Mouse (Mus musculus) spleen, adult 2 months (tissue): ENCODE data around the gene AC124502.3. TPM values are rescaled to one million over a fixed set of nuclear protein-coding genes. Genes with fewer than 3 reads are reported as not detected.

ENCODE experiments used
- DNase-seq, 2 experiments: peaks; one replicate each; pipeline versions ENCODE4 v3.0.0 to v3.0.0-alpha.2; 2012 to 2021; ENCODE audit warnings: low spot score in 2 of 2, low read depth in 1 of 2
- H3K27ac ChIP-seq: fragments of 200-500 bp; 2 replicates; pipeline ENCODE4 v1.5.1; 2012; ENCODE audit warnings: low read length, inconsistent platforms; ENCODE audit not compliant: insufficient read depth
- H3K27me3 ChIP-seq: fragments of 200-500 bp; 2 replicates; pipeline ENCODE4 v1.6.1; 2012; ENCODE audit warnings: mild to moderate bottlenecking, moderate library complexity, low read length, inconsistent platforms; ENCODE audit not compliant: control insufficient read depth, insufficient read depth
- H3K36me3 ChIP-seq: fragments of 200-500 bp; 2 replicates; pipeline ENCODE4 v1.6.1; 2012; ENCODE audit warnings: mild to moderate bottlenecking, low read length, inconsistent platforms; ENCODE audit not compliant: control insufficient read depth, insufficient read depth
- H3K4me1 ChIP-seq: fragments of 200-500 bp; 2 replicates; pipeline ENCODE4 v1.6.1; 2011; ENCODE audit warnings: inconsistent platforms; ENCODE audit not compliant: control insufficient read depth, insufficient read depth, insufficient read length
- H3K4me3 ChIP-seq: fragments of 200-500 bp; 2 replicates; pipeline ENCODE4 v1.5.1; 2011; ENCODE audit warnings: mild to moderate bottlenecking, inconsistent platforms; ENCODE audit not compliant: insufficient read depth, insufficient read length; ENCODE audit errors: extremely low read depth
- CTCF ChIP-seq: fragments of 200-500 bp; IDR thresholded peaks from 2 replicates; pipeline ENCODE4 v1.5.1; 2011; ENCODE audit warnings: mild to moderate bottlenecking, inconsistent platforms; ENCODE audit not compliant: insufficient read depth, insufficient read length, insufficient replicate concordance; ENCODE audit errors: extremely low read depth
- POLR2A ChIP-seq: fragments of 200-500 bp; IDR thresholded peaks from 2 replicates; pipeline ENCODE4 v1.6.1; 2011; ENCODE audit warnings: low read depth, low read length, inconsistent platforms
- WGBS: fragments of 180-500 bp; shearing (Covaris S2); methylation state at CpG from one replicate; pipeline ENCODE4 v1.1.7; 2018; 5-methylcytosine and 5-hydroxymethylcytosine counted together
- polyA plus RNA-seq: library from polyadenylated mRNA; depleted of rRNA; stranded (reverse); fragments of >200 nt; gene quantifications from 2 replicates; pipeline ENCODE4 v1.2.3, GENCODE M21; 2012; rRNA removed

AC124502.3 gene
- 0.36 and 0.79 TPM in 2 replicates for polyA plus RNA-seq

DNA sequence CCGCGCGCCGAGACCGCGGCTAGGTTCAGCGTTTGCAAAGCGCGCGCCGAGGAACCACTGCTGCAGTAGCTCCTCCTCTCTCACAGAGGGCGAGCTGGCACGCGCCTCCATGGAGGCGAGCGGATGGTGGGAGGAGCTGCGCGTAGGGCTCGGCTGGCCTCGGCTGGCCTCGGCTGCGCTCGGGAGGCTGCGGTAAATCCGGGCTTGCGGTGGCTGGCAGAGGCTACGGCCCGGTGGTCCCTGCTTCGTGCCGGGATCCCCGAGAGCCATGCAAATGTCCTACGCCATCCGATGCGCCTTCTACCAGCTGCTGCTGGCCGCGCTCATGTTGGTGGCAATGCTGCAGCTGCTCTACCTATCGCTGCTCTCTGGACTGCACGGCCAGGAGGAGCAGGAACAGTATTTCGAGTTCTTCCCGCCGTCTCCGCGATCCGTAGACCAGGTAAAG lies at the start of gene AC124502.3, which contains the start of gene B4gat1:
AC124502.3 (plus strand) TSS at position 183 of the 448 bp plus-strand sequence.
B4gat1 (plus strand) TSS at position 118 of the 448 bp plus-strand sequence.
- Histone ChIP-seq H3K27ac (no peak within 1 kb of the TSS), H3K27me3 (peaks cover 2% of the 10 kb centered on the region; the same call in 1 of the 2 replicates), H3K36me3 (no peaks in the 10 kb centered on the region), H3K4me3 (peak within 1 kb of the TSS; percentile 72), H3K4me1 (peaks cover 16% of the 10 kb centered on the region)
- WGBS: under 1% methylated on average over 44 of the region's 44 CpGs
- DNase-seq: peak; percentile 61 to 84
- TF ChIP-seq POLR2A (no peak; the same call in 1 of the 2 replicates), CTCF (0 out of 2 replicates have a peak, but pooled peaks have one; percentile 2)

- H3K27me3 ChIP-seq: peaks cover 8% of the 10 kb centered on the region; the same call in 1 of the 2 replicates
- peak; percentile 23 to 54 for DNase-seq
- H3K4me1 ChIP-seq: 0 out of 2 replicates have a peak, but pooled peaks cover 2% of the 10 kb centered on the region
- H3K36me3 ChIP-seq: no peaks in the 10 kb centered on the region
- no peak overlapping the region for H3K27ac ChIP-seq
- TF ChIP-seq POLR2A (no peak), CTCF (peak; percentile 32; the same call in 1 of the 2 replicates)
- no peak overlapping the region for H3K4me3 ChIP-seq
- 6% methylated on average over 13 of the region's 13 CpGs for WGBS
Measured at GRCm38 (mm10) chr19:4989013-4989412, 49.7 kb upstream of the AC124502.3 start.

GRCm38 (mm10) chr19:4989434-4990255 lies 49.0 kb upstream of the AC124502.3 start:
- peaks cover 8% of the 10 kb centered on the region; the same call in 1 of the 2 replicates for H3K27me3 ChIP-seq

GRCm38 (mm10) chr19:4990256-4990625 lies 48.5 kb upstream of the AC124502.3 start, which contains the start of gene Npas4:
Npas4 (minus strand) TSS chr19:4990316.
- WGBS: 28% methylated on average over 4 of the region's 4 CpGs
- H3K27me3 ChIP-seq: peaks cover 8% of the 10 kb centered on the region; the same call in 1 of the 2 replicates
- 0 out of 2 replicates have a peak, but pooled peaks cover 2% of the 10 kb centered on the region for H3K4me1 ChIP-seq
- no peak within 1 kb of the TSS for H3K27ac ChIP-seq
- DNase-seq: no peak
- H3K36me3 ChIP-seq: no peaks in the 10 kb centered on the region
- TF ChIP-seq POLR2A (no peak), CTCF (no peak)
- no peak within 1 kb of the TSS for H3K4me3 ChIP-seq

More at GRCm38 (mm10) chr19:4989434-4990255, 49.0 kb upstream of the AC124502.3 start:
- 0 out of 2 replicates have a peak, but pooled peaks cover 2% of the 10 kb centered on the region for H3K4me1 ChIP-seq
- no peaks in the 10 kb centered on the region for H3K36me3 ChIP-seq
- TF ChIP-seq POLR2A (no peak), CTCF (no peak)
- DNase-seq: no peak
- 26% methylated on average over 46 of the region's 47 CpGs for WGBS
- H3K4me3 ChIP-seq: no peak overlapping the region
- no peak overlapping the region for H3K27ac ChIP-seq

DNA sequence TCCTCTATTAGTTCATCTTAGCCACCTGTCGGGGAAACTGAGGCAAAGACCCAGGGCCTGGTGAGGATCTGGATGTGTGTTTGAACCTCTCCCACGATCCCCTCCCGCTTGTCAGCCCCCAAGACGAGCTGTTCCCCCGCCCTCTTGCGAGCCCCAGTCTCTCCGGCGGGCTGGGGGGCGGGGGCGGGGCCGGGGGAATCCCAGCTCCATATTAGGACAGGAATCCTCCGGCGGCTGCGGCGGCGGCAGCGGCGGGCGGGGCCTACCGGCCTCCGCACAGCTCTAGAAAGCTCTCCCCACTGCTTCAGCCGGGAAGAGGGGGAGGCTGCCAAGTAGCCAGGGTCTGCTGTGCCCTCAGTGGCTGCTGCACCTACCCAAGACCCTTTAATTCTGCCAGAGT lies 48.0 kb upstream of the AC124502.3 start:
- no peak overlapping the region for H3K4me3 ChIP-seq
- WGBS: 5% methylated on average over 16 of the region's 22 CpGs
- TF ChIP-seq CTCF: no peak
- peaks cover 8% of the 10 kb centered on the region; the same call in 1 of the 2 replicates for H3K27me3 ChIP-seq
- DNase-seq: no peak
- H3K4me1 ChIP-seq: 0 out of 2 replicates have a peak, but pooled peaks cover 2% of the 10 kb centered on the region
- no peaks in the 10 kb centered on the region for H3K36me3 ChIP-seq
- no peak overlapping the region for H3K27ac ChIP-seq

GRCm38 (mm10) chr19:4992371-4992770 lies 46.3 kb upstream of the AC124502.3 start:
- Histone ChIP-seq H3K4me3 (no peak overlapping the region), H3K27me3 (peaks cover 8% of the 10 kb centered on the region; the same call in 1 of the 2 replicates), H3K36me3 (no peaks in the 10 kb centered on the region), H3K27ac (no peak overlapping the region), H3K4me1 (0 out of 2 replicates have a peak, but pooled peaks cover 2% of the 10 kb centered on the region)
- 12% methylated on average over 8 of the region's 8 CpGs for WGBS
- TF ChIP-seq POLR2A: no peak
- no peak for TF ChIP-seq CTCF
- DNase-seq: no peak

- Histone ChIP-seq H3K36me3 (no peaks in the 10 kb centered on the region), H3K27me3 (peaks cover 8% of the 10 kb centered on the region; the same call in 1 of the 2 replicates), H3K4me3 (no peak overlapping the region), H3K27ac (no peak overlapping the region), H3K4me1 (0 out of 2 replicates have a peak, but pooled peaks cover 2% of the 10 kb centered on the region)
- WGBS: 1% methylated on average over 9 of the region's 9 CpGs
- no peak for TF ChIP-seq CTCF
- no peak for TF ChIP-seq POLR2A
- no peak for DNase-seq
Measured at GRCm38 (mm10) chr19:4992904-4993303, 45.8 kb upstream of the AC124502.3 start.
